Mouse (Mus musculus): Measurements from ENCODE around the gene Otulin. TPM values are rescaled to one million over a fixed set of nuclear protein-coding genes. Genes with fewer than 3 reads are reported as not detected.

Otulin gene
- total RNA-seq, 4 experiments from 2014 or later = 21.1 to 24.9 (median 21.9) TPM

- DNase-seq (ENCODE audit: low spot score in 2 of 2) = no peak
Observed at GRCm38 (mm10) chr15:27657866-27658265, 27.4 kb upstream of the Otulin start.

- DNase-seq (ENCODE audit: low spot score in 2 of 2) = no peak
Observed at GRCm38 (mm10) chr15:27656626-27657025, 26.1 kb upstream of the Otulin start.

- no peak for DNase-seq (ENCODE audit: low spot score in 2 of 2)
Observed at GRCm38 (mm10) chr15:27655015-27655414, 24.5 kb upstream of the Otulin start.

GRCm38 (mm10) chr15:27647686-27648085, 17.2 kb upstream of the Otulin start:
- DNase-seq (ENCODE audit: low spot score in 2 of 2) = no peak

- DNase-seq (ENCODE audit: low spot score in 2 of 2) = no peak
Observed at GRCm38 (mm10) chr15:27646665-27647064, 16.2 kb upstream of the Otulin start.

- DNase-seq (ENCODE audit: low spot score in 2 of 2) = no peak
Observed at GRCm38 (mm10) chr15:27645250-27645649, 14.8 kb upstream of the Otulin start.

- DNase-seq (ENCODE audit: low spot score in 2 of 2) = no peak
Observed at GRCm38 (mm10) chr15:27642895-27643294, 12.4 kb upstream of the Otulin start.

- DNase-seq (ENCODE audit: low spot score in 2 of 2) = no peak
Observed at GRCm38 (mm10) chr15:27641171-27641570, 10.7 kb upstream of the Otulin start.

GRCm38 (mm10) chr15:27633941-27634900, 3.7 kb upstream of the Otulin start:
- no peak for DNase-seq (ENCODE audit: low spot score in 2 of 2)

GRCm38 (mm10) chr15:27629800-27630600, 493 bp downstream of the Otulin start:
- DNase-seq (ENCODE audit: low spot score in 2 of 2) = peak in 1 of 2 experiments; percentile 27

- no peak for DNase-seq (ENCODE audit: low spot score in 2 of 2)
Observed at GRCm38 (mm10) chr15:27629046-27629445, 1.4 kb downstream of the Otulin start.

- no peak for DNase-seq (ENCODE audit: low spot score in 2 of 2)
Observed at GRCm38 (mm10) chr15:27627794-27628193, 2.7 kb downstream of the Otulin start.

- no peak for DNase-seq (ENCODE audit: low spot score in 2 of 2)
Observed at GRCm38 (mm10) chr15:27626314-27626713, 4.2 kb downstream of the Otulin start.

- DNase-seq (ENCODE audit: low spot score in 2 of 2) = no peak
Observed at GRCm38 (mm10) chr15:27625890-27626255, 4.6 kb downstream of the Otulin start.

GRCm38 (mm10) chr15:27625014-27625889, 5.2 kb downstream of the Otulin start:
- peak in 1 of 2 experiments; percentile 36 for DNase-seq (ENCODE audit: low spot score in 2 of 2)

GRCm38 (mm10) chr15:27623286-27623685, 7.2 kb downstream of the Otulin start:
- no peak for DNase-seq (ENCODE audit: low spot score in 2 of 2)

GRCm38 (mm10) chr15:27620475-27621185, 9.9 kb downstream of the Otulin start:
- no peak for DNase-seq (ENCODE audit: low spot score in 2 of 2)

- DNase-seq (ENCODE audit: low spot score in 2 of 2) = no peak
Observed at GRCm38 (mm10) chr15:27619683-27620082, 10.8 kb downstream of the Otulin start.

GRCm38 (mm10) chr15:27618778-27619533, 11.5 kb downstream of the Otulin start:
- no peak for DNase-seq (ENCODE audit: low spot score in 2 of 2)

- DNase-seq (ENCODE audit: low spot score in 2 of 2) = no peak
Observed at GRCm38 (mm10) chr15:27617227-27617626, 13.3 kb downstream of the Otulin start.

Data from left cerebral cortex, adult 8-10 months (tissue).